Mouse (Mus musculus) erythroblast, embryonic 14.5 days (primary cell): Measurements from ENCODE around the gene Galnt18.

Source experiments
- GATA1 ChIP-seq: IDR thresholded peaks from 2 replicates; pipeline ENCODE4 v1.6.1; 2012; ENCODE audit warnings: low read length, inconsistent platforms, mixed read lengths
- TAL1 ChIP-seq: IDR thresholded peaks from 3 replicates; pipeline ENCODE4 v1.6.1; 2012; ENCODE audit warnings: low read length, inconsistent platforms, mixed read lengths

DNA sequence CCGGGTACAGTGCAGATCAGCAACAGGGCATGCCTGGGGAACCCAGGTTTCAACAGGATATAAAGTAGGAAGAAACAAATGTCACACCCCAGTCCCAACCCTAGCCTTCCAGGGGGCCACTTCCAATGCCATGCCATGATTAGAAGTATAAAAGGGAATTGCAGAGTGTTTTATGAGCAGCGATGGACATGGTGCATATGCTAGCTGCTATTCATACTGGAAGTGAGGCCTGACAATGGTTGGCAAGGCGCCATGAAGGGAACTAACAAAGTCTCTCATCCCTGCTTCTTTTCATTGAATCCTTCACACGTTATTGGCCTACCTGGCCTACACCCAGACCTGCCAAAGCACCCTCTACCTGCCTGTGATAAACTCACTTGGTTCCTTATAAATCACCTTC lies 295.9 kb downstream of the Galnt18 start:
- TF ChIP-seq GATA1 = no peak
- no peak for TF ChIP-seq TAL1
